Mouse (Mus musculus) neural tube, postnatal 0 days (tissue): ENCODE data around the gene Calm2. TPM values are rescaled to one million over a fixed set of nuclear protein-coding genes. Genes with fewer than 3 reads are reported as not detected.

Source experiments
- polyA plus RNA-seq: library from polyadenylated mRNA; unstranded; fragments of >200 nt; fragmentation: Nextera tagmentation; extraction: Ambion mirVana; gene quantifications from 2 replicates; pipeline ENCODE4 v1.2.1, GENCODE M21; 2015

Calm2 gene
- 3,170 and 3,364 TPM in 2 replicates for polyA plus RNA-seq

DNA sequence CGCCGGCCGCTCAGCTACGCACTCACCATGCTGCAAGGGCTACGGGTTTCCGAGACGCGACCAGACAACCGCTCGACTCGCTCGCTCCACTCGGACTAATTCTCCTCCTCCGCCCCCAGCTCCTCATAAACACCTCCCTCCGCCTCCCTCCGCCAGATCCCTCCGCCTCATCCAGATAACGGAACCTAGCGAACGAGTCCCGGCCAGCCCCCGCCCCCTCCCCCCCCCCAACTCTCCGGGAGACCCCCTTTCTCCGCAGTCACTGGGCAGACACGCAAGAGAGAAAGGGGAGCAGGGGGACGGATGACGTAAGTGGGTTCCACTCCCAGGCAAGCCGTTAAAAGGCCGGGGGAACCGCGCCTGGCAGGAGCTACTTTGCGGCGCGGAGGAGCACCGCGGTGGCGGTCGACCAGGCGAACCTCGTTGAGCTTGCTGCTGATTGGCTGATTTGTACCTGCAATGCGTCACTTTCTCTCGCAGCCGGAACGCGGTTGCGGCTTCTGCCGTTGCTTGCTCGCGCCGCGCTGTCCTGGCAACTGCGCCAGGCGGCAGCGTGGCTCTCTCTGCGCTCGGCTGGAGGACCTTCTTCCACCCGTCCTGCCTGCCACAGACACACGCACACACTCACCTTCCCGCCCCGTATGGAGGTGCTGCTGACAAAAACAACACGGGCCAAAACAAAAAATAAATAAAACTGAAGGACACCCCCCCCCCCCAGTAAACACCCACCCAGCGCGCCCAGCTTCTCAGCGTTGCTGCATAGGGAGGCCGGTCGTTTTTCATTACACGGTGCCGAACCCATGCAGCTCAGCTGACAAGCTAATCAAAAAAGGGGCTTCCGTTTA is at the start of gene Calm2:
Gene Calm2 (minus strand): TSS at position 169 of the 845 bp plus-strand sequence.

DNA sequence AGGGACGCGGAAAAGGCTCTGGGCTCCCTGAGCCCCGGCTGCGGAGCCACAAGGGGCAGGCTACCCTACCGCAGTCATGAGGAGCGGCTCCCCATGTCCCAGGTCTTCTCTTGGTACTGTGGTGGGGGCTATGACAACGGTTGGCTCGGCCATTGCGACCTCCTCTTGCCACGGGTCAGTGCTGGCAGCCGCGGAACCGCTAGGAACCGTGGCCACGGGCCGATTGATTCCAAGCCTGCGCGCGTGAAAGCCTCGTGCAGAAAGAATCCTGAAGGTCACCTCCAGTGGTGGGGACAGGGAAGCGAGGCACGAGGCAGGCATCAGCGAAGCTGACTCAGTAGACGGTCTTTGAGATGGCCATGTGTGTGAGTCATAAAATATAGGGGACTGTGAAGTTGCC is 19.2 kb downstream of the Calm2 start, which contains the start of gene Stpg4:
Gene Stpg4 (minus strand): TSS at position 231 of the 400 bp plus-strand sequence.

Other genes starting within 250 kb of the Calm2 start
- gene Mcfd2, start 181.0 kb downstream of the Calm2 start, polyA plus RNA-seq: 42.6 and 43.8 TPM in 2 replicates
- 11.8 and 12.7 TPM in 2 replicates for gene Ttc7, start 164.0 kb downstream of the Calm2 start, polyA plus RNA-seq
- not detected in 2 replicates for gene Stpg4, start 19.2 kb downstream of the Calm2 start, polyA plus RNA-seq
- 2.3 and 3.3 TPM in 2 replicates for gene Epcam, start 189.0 kb upstream of the Calm2 start, polyA plus RNA-seq
- 37.3 and 38.2 TPM in 2 replicates for gene Msh2, start 225.4 kb upstream of the Calm2 start, polyA plus RNA-seq